Mouse (Mus musculus) gastrocnemius, postnatal 4 days (tissue): ENCODE results near the gene Clec12a. TPM values are rescaled to one million over a fixed set of nuclear protein-coding genes. Genes with fewer than 3 reads are reported as not detected.
A peak's percentile ranks its signal among the peaks of the same experiment; 100 is the strongest.

Experiments used
- DNase-seq, 2 experiments: peaks; one replicate each; pipeline ENCODE4 v3.0.0; 2021 to 2022; ENCODE audit warnings: low spot score in 2 of 2, mixed read lengths in 2 of 2
- total RNA-seq, 2 experiments: library from RNA; stranded (reverse); gene quantifications; 2 replicates each; pipeline ENCODE4 v1.2.3; 2021

The Clec12a gene
- total RNA-seq, 2 experiments from 2014 or later = 0.31 to 0.44 TPM

DNA sequence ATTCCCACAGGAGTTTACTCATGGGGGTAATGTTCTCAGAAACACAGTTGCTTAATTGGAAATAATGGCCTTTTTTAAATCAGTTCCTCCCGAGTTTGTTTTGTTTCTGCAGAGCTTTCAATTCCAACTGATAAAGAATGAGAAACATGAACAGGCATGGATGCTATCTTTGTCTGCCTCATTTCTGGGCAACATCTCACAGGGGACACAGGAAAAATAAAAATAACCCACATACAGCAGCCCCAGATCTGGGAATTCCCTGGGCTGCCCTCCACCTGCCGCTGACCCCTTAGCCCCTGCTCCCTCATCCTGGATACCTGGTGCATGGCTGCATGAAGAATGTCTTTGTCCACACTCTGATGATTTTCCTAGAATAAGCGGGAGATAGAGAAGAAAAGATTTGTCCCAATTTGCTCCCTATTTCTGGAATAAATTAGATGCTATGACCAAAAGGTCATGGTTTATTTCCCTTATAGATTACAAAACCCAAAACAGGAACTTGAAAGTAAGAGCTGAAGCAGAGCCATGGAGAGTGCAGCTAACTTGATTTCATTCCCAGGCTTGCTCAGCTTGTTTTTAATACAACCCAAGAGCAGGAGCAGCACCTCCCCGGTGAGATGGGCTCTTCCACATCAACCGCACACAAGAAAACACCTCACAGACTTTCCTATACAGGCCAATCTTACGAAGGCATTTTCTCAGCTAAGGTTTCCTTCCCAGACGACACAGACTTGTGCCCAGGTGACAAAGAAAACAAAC is 27.1 kb downstream of the Clec12a start:
- no peak for DNase-seq

DNA sequence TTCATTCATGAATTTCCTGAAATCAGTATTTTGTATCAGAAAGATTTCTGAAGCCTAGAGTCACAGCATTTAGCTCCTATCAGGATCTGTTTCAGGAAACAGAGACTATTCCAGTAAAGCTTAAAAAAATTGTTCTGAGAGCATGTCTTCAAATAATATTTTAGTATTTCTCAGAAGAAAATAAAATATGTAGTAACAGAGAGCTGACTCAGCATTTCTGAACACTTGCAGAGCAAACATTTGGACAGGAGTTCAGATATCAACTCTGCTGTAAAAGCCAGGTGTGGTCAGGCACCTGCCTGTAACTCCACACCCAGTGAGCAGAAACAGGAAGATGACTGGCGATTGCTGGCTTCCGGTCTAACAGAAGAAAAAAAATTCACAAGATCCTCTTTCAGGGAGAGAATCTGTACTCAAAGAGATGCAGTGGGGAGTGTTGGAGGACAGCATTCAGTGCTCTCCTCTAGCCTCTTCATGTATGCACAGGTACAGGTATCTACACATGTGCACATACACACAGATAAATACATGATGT is 32.5 kb downstream of the Clec12a start:
- no peak for DNase-seq

DNA sequence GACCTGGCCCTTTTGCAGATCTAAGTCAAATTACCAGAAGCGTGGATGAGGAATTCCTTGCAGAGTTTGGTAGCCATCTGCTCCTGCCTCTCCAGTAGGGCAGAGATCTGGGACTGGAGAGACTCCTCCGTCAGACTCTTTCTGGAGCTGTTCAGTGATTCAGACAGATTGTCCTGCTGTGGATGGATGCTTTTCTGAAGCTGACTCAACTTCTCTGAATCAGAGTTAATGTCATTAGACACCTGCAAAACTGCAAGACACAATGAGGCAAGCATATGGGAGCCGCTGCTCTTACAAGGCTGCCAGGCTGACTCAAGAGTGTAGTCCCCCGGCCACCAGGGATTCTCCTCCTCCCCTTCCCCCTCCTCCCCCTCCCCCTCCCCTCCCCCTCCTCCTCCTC is 38.0 kb downstream of the Clec12a start:
- no peak for DNase-seq

DNA sequence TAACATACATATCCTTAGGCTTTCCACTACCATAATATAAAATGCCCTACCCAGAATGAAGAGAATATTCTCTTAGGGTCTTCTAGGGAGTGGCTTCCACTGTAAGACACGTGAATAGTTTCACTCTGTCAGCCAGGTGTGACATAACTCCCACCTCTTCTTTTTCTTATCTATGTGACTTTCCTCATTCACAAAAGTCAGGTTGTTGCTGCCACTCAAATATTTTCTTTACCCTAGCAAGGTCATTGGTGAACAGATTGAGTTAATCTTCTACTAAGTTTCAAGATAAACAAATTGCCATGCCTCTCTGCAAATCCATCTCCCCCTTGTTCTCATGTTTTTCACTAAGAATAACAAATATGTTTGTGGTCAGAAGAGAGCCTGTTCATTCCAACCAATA is 39.2 kb downstream of the Clec12a start:
- no peak for DNase-seq

DNA sequence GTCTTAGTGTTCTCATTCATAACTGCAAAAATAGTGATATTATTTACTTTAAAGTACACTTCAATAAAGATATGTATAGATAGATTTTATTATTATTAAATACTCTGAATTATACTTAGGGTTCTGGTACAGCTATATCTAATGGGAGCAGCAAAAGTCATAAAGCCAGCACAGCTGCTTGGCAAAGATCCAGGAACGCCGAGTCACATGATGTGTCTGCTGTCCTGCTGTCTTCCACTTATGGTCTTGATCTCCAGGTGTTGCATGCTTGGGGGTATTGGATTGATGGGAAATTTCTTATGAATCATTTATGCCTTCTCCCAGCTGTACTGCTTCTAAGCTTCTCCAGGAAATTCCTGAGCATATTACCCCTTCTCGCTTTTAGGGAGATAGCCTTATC is 41.0 kb downstream of the Clec12a start:
- peak in 1 of 2 experiments; percentile 31 for DNase-seq

DNA sequence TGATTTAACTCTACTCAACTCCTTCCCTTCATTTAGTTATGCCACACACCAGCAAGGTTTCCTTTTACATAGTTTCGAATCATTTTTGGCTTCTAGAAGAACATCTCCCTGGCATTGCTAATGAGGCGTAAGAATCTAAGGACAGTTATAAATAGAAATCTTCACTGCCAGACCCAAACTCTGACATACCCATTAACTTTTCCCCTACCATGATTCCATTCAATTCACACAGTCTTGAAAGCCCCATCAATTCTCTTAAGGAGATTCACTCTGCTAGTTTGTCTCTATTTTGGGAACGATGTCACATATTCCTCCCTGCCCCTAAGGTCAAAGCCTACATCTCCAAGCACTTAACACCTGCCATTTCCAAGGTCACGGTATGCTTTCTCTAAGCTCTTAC is 42.5 kb downstream of the Clec12a start:
- DNase-seq = no peak

DNA sequence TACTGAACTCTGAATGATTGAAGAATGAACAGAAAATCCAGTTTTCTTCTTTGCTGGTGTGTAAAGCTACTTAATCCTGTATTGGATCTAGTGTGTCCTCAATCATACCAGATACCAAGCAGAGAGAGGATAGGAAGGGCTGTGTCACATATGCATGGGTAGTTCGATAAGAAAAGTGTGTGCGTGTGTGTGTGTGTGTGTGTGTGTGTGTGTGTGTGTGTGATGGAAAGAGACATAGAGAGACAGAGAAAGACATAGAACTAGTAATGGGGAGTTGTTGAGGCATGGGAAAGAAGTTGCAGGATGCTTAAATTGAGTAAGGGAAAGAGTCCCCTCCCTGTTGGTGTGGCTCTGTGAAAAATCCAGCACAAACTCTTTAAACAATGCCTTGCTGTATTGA is 43.3 kb downstream of the Clec12a start, which contains the start of gene Clec12b:
Clec12b (minus strand) TSS at position 101 of the 400 bp plus-strand sequence.
- DNase-seq = no peak

DNA sequence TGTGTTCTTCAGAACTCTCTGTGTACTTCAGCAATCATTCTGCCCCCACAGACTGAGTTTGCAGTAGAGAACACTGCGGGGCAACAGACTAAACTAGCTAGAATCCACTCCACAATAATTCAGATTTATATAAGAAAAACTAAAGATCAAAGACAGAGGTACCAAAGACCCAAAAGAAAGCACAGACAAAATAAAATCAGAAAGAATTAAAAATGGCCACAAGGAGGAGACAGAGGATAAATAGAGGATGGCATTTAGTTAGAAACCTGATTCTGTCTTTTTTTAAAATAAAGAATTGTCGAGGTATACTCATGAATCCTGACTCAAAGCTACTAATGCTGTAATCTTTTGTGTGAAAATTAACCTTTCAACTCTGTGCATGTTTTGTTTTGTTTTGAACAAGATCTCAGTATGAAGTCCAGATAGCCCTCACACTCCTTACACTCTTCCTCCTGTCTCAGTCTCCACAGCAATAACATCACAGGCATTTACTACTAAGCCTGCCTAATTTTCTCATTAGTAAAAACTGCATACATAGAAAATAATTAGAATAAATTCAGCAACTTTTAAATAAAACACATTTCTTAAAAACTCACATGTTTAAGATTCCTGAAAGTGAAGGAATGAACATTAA is 50.7 kb downstream of the Clec12a start:
- no peak for DNase-seq

DNA sequence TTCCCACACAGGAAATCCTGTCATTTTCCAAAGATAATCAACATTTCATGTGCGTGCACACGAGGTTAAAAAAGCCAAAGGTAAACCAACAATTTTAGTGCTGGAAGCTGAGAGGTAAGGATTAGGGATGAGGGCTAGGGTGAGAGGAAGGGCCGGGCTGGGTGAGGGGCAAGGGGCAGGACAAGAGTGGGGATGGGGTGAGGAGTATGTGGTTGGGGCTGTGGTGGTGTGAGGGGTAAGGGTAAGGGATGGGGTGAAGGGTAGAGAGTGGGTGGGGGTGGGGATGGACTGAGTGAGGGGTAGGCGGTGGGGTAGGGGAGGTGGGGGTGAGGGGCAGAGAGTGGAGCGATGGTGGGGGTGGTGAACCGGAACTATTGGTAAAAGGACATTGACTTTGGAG is 51.2 kb downstream of the Clec12a start:
- DNase-seq = no peak

DNA sequence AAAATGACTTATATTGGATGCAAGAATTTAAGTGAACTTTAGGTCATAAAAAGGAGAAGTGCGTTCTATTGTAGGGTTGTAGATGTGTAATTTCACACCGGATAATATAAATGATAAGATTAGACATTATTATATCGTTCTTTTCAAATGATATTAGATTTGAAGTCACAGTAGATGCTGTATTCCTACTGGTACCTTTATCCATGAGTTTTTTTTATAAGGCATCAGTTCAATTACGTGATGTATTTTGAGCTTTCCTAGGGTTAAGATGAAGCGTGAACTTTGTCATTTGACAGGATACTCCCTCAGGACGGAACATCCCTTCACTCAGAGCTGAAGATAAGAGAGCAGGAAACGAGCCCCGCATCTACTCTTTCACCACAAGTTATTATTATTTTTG is 54.5 kb downstream of the Clec12a start, which contains the start of gene Clec1b:
Clec1b (plus strand) TSS at position 301 of the 400 bp plus-strand sequence.
- DNase-seq = no peak

DNA sequence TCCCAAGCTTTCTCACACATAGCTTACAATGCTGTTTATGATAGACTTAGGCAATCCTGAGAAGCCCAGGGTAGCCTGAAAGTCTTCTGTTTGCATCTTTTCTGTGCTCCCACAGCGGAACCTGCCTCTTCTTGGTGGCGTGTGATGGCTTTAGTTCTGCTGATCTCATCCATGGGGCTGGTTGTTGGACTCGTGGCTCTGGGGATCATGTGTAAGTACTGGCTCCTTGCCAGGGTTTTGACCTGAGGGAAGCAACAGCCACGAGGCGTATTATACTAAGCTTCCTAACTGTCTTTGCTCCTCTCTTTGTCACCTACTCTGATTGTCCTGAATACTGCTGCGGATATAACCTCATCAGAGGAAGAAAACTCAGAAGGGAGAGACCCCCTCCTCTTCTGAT is 57.5 kb downstream of the Clec12a start:
- DNase-seq = peak in 1 of 2 experiments; percentile 13

DNA sequence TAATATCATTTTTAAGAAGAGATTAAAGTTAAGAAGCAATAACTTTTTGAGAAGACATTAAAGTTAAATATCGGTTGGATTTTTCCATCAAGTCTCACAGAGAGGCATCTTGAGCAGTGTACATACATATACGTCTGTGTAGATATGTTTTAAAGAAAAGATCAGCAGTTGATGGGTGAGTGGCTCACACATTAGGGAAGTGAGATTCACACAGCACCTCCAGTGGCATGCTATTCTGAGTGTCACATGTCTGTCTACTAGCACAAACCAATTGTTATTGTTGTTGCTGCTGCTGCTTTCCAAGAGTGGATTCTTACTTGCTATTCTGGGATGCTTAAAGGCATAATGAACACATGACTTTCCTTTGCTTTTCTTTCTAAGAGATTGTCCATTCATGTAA is 59.9 kb downstream of the Clec12a start:
- DNase-seq = no peak

DNA sequence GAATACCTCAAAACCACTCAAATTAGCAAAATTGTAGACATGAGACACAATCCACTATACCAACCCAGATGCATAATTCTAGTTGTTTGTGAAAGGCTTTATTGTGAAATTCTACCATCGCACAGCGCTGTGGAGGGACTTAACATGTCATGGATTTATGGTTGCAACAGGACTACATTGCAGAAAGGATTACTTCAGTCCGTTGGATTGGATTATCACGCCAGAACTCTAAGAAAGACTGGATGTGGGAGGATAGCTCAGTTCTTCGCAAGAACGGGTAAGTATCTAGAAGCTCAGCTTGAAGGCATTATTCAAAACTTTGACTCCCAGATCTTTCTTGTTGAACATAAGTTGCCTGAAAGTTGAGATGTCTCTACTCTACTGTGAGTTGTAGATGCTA is 60.9 kb downstream of the Clec12a start:
- DNase-seq = no peak

DNA sequence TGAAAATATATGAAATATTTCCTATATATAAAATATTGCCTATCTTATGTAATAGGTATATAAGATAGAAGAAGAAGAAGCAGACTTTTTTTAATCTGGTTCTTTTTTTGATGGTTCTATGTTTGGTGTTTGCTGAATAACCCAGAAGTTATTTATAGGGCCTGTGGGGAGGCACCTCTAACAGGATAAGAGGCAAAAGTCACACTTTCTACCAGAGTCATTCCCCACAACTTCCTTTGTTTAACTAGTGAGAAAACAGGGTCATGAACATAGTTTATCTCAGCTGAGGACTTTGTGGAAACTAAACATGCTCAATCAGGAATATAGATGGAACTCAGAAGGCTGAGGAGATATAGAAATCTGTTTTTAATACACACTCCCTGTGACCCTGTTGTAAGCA is 63.5 kb downstream of the Clec12a start:
- no peak for DNase-seq

DNA sequence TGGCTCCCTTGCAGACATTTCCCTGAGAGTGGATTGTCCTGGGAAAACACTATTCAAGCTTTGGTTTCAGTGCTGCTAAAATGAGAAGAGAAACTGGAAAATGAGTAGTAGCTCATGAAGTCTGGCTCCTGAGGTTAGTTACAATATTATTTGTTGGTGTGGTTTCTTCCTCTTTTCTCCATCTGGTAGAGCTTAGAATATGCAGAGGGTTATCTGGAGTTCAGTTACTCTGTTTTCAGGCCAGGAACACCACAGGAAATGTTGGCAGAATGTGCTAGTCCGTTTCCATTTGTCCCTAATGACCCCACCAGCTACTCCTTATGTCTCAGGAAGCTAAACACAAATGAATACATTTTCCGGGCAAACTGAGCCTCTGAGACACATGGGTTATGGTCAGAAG is 64.8 kb downstream of the Clec12a start:
- no peak for DNase-seq

DNA sequence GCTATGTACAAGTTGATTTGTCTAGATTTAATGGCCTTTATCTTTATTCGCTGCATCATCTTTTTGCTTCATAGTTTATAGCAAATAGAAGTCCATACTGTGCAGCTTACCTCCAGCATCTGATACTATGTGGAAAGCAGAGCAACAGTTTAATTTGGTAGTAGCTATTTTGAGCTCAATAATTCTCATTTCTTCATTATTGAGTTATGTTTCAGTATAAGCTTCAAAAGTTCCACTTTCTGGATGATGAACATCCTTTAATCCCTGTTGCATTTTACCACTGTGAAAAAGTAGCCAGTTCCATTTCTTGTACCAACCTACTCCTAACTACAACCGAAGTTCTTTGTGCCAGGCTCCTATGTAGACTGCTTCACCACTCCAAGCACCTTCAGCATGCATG is 66.1 kb downstream of the Clec12a start, which contains the start of gene Clec9a:
Clec9a (plus strand) TSS at position 301 of the 400 bp plus-strand sequence.
- DNase-seq = no peak

DNA sequence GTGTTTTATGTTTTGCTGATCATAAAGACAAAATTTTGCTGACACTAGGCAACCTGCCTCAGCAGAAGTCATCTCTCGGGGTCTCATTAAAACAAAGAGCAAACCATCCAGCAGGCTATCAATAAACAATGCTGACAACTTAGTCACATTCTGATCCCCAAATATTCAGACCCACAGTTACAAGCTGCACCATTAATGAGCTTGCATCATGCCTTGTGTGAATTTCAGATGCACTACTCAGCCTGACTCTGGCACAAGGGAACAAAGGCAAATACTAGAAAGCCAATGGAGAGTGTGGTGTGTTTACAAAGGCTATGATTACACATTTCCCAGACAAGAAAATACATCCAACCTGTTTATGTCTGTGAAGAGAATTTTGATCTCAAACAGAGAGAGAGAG is 71.7 kb downstream of the Clec12a start:
- DNase-seq = no peak

Other genes with a start within 250 kb of the Clec12a start
- under 1 TPM; 0.29 to 0.47 TPM for gene Clec2e, start 241.8 kb upstream of the Clec12a start, total RNA-seq
- gene Clec2d, start 162.1 kb upstream of the Clec12a start, total RNA-seq = 10 to 100 TPM; 32.1 to 44.6 TPM
- gene Cd69, start 67.3 kb upstream of the Clec12a start, total RNA-seq = under 1 TPM; 0.18 to 0.34 TPM
- not detected for gene 4922502D21Rik, start 10.9 kb upstream of the Clec12a start, total RNA-seq
- under 1 TPM; 0.34 to 0.54 TPM for gene Clec12b, start 43.2 kb downstream of the Clec12a start, total RNA-seq
- under 1 TPM; 0.34 to 0.71 TPM for gene Clec1b, start 54.6 kb downstream of the Clec12a start, total RNA-seq
- not detected for gene Clec9a, start 66.2 kb downstream of the Clec12a start, total RNA-seq
- 1 to 10 TPM; 5.9 to 6.2 TPM for gene Clec1a, start 109.3 kb downstream of the Clec12a start, total RNA-seq
- not detected for gene Olr1, start 164.5 kb downstream of the Clec12a start, total RNA-seq
- gene Tmem52b, start 169.9 kb downstream of the Clec12a start, total RNA-seq = not detected
- gene Gabarapl1, start 190.5 kb downstream of the Clec12a start, total RNA-seq = 10 to 100 TPM; 30.7 to 31.3 TPM
- not detected for gene Klre1, start 235.2 kb downstream of the Clec12a start, total RNA-seq
- not detected for gene Klrd1, start 249.1 kb downstream of the Clec12a start, total RNA-seq